Mouse (Mus musculus): Measurements from ENCODE around the gene Muc3.

DNA sequence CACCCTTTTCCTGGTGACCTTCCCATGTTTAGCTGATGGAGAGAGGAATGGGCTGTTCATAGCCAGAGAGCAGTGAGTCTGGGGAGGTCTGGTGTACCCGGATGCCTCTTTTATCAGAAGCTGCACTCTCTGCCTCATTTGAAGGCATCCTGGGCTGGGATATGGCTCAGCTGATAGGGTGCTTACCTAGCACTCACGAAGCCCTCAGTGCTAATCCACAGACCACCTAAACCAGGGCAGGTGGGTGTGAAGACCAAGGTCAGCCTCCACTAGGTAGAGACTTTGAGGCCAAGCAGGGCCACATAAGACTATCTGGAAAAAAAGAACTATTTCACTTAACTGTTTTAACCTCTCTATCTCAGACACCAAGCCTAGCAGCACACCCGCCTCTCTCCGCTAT, 25.6 kb downstream of the Muc3 start:
- no peak for TF ChIP-seq GATA1 (IDR thresholded peaks at IDR 0.05; ENCODE audit: borderline replicate concordance, low read length)
- no peak for TF ChIP-seq CTCF (IDR thresholded peaks at IDR 0.05; ENCODE audit: low read depth, low read length)
- TF ChIP-seq GATA2 (IDR thresholded peaks at IDR 0.05; ENCODE audit: borderline replicate concordance, low read depth, low read length), result no peak
- no peak for TF ChIP-seq TAL1 (conservative IDR thresholded peaks at IDR 0.05; ENCODE audit: low read depth, low read length)

All from G1E (cell line).